Mouse (Mus musculus) thymus, adult 2 months (tissue): ENCODE measurements around the gene Rtn1.

ENCODE experiments used
- CTCF ChIP-seq: fragments of 200-500 bp; IDR thresholded peaks from 2 replicates; pipeline ENCODE4 v1.5.1; 2012; ENCODE audit warnings: mild to moderate bottlenecking, control low read depth, low read length, moderate library complexity, borderline replicate concordance; ENCODE audit not compliant: control insufficient read depth, poor library complexity, insufficient read depth; ENCODE audit errors: extremely low read depth
- POLR2A ChIP-seq: fragments of 200-500 bp; IDR thresholded peaks from 2 replicates; pipeline ENCODE4 v1.6.1; 2012; ENCODE audit warnings: mild to moderate bottlenecking, low read length, control low read depth, moderate library complexity; ENCODE audit not compliant: control insufficient read depth, poor library complexity, insufficient read depth; ENCODE audit errors: extremely low read depth

GRCm38 (mm10) chr12:72348508-72348907 is 60.3 kb downstream of the Rtn1 start:
- no peak for TF ChIP-seq POLR2A
- no peak for TF ChIP-seq CTCF
